Mouse (Mus musculus) kidney, embryonic 16.5 days (tissue): ENCODE data around the gene Icam5. TPM values are rescaled to one million over a fixed set of nuclear protein-coding genes. Genes with fewer than 3 reads are reported as not detected.
"Not testable (repeated sequence)": the region's sequence is repeated elsewhere in the genome, so short reads cannot be mapped to it uniquely, and the experiment has no call there.

Experiments used
- ATAC-seq: fragments of 200-750 bp; cut with Nextera tagmentation; 2 replicates; pipeline ENCODE4 v1.8.0; 2017; ENCODE audit warnings: moderate TSS enrichment; ENCODE audit not compliant: low FRiP score, low TSS enrichment
- H3K27ac ChIP-seq: fragments of 300-500 bp; sonication (generic); 2 replicates; pipeline ENCODE4 v1.5.1; 2014; ENCODE audit warnings: low read length
- H3K27me3 ChIP-seq: fragments of 300-500 bp; sonication (generic); 2 replicates; pipeline ENCODE4 v1.6.1; 2014; ENCODE audit warnings: low read length, control low read depth, mixed read lengths; ENCODE audit not compliant: insufficient read depth
- H3K36me3 ChIP-seq: fragments of 300-500 bp; sonication (generic); 2 replicates; pipeline ENCODE4 v1.6.1; 2014; ENCODE audit warnings: low read length, control low read depth, mixed read lengths; ENCODE audit not compliant: insufficient read depth
- H3K4me1 ChIP-seq: fragments of 300-500 bp; sonication (generic); 2 replicates; pipeline ENCODE4 v1.6.1; 2014; ENCODE audit warnings: low read length, control low read depth, mixed read lengths; ENCODE audit not compliant: insufficient read depth
- H3K4me2 ChIP-seq: fragments of 300-500 bp; sonication (generic); replicated peaks from 2 replicates; pipeline ENCODE4 v1.6.1; 2014; ENCODE audit warnings: low read depth, low read length
- H3K4me3 ChIP-seq: fragments of 300-500 bp; sonication (generic); 2 replicates; pipeline ENCODE4 v1.5.1; 2014; ENCODE audit warnings: mild to moderate bottlenecking, low read length
- H3K9ac ChIP-seq: fragments of 300-500 bp; sonication (generic); replicated peaks from 2 replicates; pipeline ENCODE4 v1.6.1; 2014; ENCODE audit warnings: low read length
- H3K9me3 ChIP-seq: fragments of 300-500 bp; sonication (generic); 2 replicates; pipeline ENCODE4 v1.6.1; 2016; ENCODE audit warnings: low read length, control low read depth
- WGBS: fragments of 180-500 bp; shearing (Covaris S2); extraction: QIAGEN DNeasy Blood & Tissue Kit; methylation state at CpG from one replicate; pipeline ENCODE4 v1.1.7; 2014; 5-methylcytosine and 5-hydroxymethylcytosine counted together
- polyA plus RNA-seq: library from polyadenylated mRNA; unstranded; fragments of >200 nt; fragmentation: Nextera tagmentation; extraction: Ambion mirVana; gene quantifications from 2 replicates; pipeline ENCODE4 v1.2.1, GENCODE M21; 2015

The Icam5 gene
- polyA plus RNA-seq, 1 experiment from 2014 or later, result 0.39 TPM

- H3K27ac ChIP-seq, H3K9ac ChIP-seq, H3K4me3 ChIP-seq, ATAC-seq, H3K27me3 ChIP-seq, H3K4me2 ChIP-seq, H3K9me3 ChIP-seq: not testable (repeated sequence)
- Histone ChIP-seq H3K36me3 (peaks cover 26% of the 10 kb centered on the region), H3K4me1 (peaks cover 18% of the 10 kb centered on the region; the same call in 1 of the 2 replicates)
- WGBS, result 69% methylated on average over 9 of the region's 9 CpGs
Measured at GRCm38 (mm10) chr9:21010939-21011541, 20.8 kb upstream of the Icam5 start.

- Histone ChIP-seq H3K4me2 (no peak overlapping the region), H3K9me3 (no peaks in the 10 kb centered on the region), H3K9ac (no peak overlapping the region), H3K36me3 (peaks cover 19% of the 10 kb centered on the region), H3K4me1 (peaks cover 22% of the 10 kb centered on the region; the same call in 1 of the 2 replicates), H3K27me3 (peaks cover 12% of the 10 kb centered on the region; the same call in 1 of the 2 replicates), H3K4me3 (no peak overlapping the region), H3K27ac (peak overlapping the region; percentile 75)
- WGBS, result 48% methylated on average over 5 of the region's 5 CpGs
- ATAC-seq, result no peak
Measured at GRCm38 (mm10) chr9:21011846-21012312, 20.0 kb upstream of the Icam5 start.

DNA sequence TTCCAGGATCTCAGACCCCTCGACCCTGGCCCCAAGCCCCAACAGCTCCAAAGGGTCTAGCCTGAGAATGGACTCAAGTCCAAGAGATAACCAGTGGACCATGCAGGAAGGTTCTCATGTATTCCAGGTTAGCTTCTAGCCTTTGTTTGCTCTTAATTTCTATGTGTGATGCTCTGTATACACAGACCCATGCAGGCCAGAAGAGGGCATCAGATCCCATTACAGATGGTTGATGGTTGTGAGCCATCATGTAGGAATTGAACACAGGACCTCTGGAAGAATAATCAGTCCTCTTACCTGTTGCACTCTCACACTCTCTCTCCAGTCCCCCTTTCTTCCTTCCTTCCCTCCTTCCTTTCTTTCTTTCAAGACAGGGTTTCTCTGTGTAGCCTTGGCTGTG lies 19.5 kb upstream of the Icam5 start:
- Histone ChIP-seq H3K9me3 (no peaks in the 10 kb centered on the region), H3K4me3 (no peak overlapping the region), H3K4me1 (peaks cover 22% of the 10 kb centered on the region; the same call in 1 of the 2 replicates), H3K27me3 (peaks cover 16% of the 10 kb centered on the region), H3K36me3 (peaks cover 14% of the 10 kb centered on the region), H3K4me2 (no peak overlapping the region), H3K9ac (no peak overlapping the region), H3K27ac (peak overlapping the region; percentile 75)
- ATAC-seq, result no peak
- 50% methylated on average over 1 of the region's 1 CpGs for WGBS

DNA sequence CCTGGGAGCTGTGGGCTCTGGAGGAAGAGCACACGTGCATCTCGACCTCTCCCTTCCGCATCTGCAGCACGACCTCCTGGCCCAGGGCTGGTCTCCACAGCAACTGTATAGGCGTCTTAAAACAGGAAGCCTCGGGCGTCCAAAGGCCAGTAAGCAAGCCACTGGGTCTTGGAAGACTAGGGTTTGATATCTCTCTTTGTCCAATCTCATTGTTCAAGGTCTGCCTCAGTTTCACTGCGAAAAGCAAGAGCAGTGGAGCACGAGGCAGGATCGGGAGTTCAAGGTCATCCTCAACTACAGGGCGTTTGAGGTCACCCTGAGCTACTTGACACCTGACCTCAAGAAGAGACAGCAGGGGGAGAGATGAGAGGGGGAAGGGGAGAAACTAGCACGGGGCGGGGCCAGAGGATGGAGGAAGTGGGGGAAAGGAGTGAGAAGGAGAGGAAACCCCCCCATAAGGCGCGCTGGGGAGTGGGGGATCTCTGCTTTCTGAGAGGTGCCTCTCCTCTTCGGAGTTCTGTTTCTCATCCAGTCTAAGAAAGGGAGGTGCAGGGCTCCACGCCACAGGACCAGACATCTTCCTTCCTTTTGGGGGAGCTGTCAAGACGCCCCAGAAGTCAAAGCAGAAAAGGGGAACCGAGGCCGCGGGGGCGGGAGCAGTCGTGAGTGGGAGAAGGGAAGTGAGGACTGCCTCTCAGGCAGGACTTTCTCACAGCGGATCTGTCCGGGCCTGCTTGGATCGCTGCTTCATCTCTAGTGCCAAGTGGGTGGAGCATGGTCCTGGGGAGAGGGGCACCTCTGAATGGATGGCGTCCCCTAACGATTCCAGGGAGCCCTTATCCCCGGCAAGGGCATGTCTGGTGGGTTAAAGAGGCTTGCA lies 16.9 kb upstream of the Icam5 start:
- peak; percentile 50 for ATAC-seq
- Histone ChIP-seq H3K27me3 (peaks cover 23% of the 10 kb centered on the region), H3K9me3 (no peaks in the 10 kb centered on the region), H3K4me3 (peak overlapping the region; percentile 41), H3K9ac (peak overlapping the region; percentile 22), H3K36me3 (no peaks in the 10 kb centered on the region), H3K27ac (peak overlapping the region; percentile 50), H3K4me1 (peaks cover 22% of the 10 kb centered on the region; the same call in 1 of the 2 replicates), H3K4me2 (peak overlapping the region; percentile 65)
- WGBS, result 2% methylated on average over 29 of the region's 29 CpGs

GRCm38 (mm10) chr9:21015571-21016130 lies 16.2 kb upstream of the Icam5 start, which contains the start of gene Icam1:
Gene Icam1, plus strand, starts transcription at chr9:21015985.
- ATAC-seq, result peak; percentile 80
- WGBS, result 1% methylated on average over 30 of the region's 30 CpGs
- H3K9me3 ChIP-seq, result no peaks in the 10 kb centered on the region
- H3K4me2 ChIP-seq, result peak within 1 kb of the TSS; percentile 65
- H3K4me3 ChIP-seq, result peak within 1 kb of the TSS; percentile 41
- H3K9ac ChIP-seq, result peak within 1 kb of the TSS; percentile 22
- peaks cover 22% of the 10 kb centered on the region; the same call in 1 of the 2 replicates for H3K4me1 ChIP-seq
- no peaks in the 10 kb centered on the region for H3K36me3 ChIP-seq
- H3K27ac ChIP-seq, result peak within 1 kb of the TSS; percentile 50
- H3K27me3 ChIP-seq, result peaks cover 23% of the 10 kb centered on the region

DNA sequence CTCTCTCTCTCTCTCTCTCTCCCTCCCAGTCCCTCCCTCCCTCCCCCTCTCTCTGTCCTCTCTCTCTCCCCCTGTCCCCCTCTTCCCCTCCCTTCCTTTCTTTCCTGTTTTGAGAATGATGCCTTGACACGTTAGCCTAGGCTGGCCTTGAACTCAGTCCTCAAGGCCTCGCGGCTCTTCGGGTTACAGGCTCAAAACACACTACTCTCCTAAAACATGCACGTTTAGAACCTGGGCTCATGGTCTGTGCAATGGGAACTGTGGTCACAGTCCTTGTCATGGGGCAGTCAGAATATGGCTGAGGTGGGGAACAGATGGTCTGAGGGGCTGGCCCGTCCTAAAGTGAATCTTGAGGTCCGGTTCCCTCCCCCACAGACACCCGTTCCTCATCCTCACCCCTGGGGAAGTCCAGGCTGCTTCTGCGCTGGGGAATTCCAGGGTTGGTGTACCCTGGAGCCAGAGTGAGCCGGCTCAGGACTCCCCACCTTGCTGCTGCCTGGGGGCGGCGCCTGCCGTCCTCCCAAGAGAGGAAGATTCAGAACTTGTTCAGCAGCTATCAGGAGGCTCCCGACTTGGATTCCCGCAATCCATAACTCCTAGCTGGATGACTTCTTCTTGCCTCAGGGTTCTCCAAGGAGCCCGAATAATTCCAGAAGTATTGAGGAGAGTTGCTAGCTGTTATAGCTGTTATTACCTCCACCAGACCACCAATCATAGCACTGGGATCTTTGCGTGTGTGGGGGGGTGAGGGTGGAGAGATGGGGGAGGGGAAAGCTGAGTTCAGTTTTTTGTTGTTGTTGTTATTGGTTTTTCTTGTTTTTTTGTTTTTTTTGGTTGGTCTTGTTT lies 15.3 kb upstream of the Icam5 start:
- Histone ChIP-seq H3K4me3 (peak overlapping the region; percentile 41), H3K27ac (no peak overlapping the region), H3K27me3 (peaks cover 23% of the 10 kb centered on the region), H3K4me2 (peak overlapping the region; percentile 65), H3K9ac (peak overlapping the region; percentile 22; the same call in 1 of the 2 replicates), H3K9me3 (no peaks in the 10 kb centered on the region), H3K36me3 (no peaks in the 10 kb centered on the region), H3K4me1 (peaks cover 22% of the 10 kb centered on the region; the same call in 1 of the 2 replicates)
- 5% methylated on average over 17 of the region's 17 CpGs for WGBS
- ATAC-seq, result no peak

DNA sequence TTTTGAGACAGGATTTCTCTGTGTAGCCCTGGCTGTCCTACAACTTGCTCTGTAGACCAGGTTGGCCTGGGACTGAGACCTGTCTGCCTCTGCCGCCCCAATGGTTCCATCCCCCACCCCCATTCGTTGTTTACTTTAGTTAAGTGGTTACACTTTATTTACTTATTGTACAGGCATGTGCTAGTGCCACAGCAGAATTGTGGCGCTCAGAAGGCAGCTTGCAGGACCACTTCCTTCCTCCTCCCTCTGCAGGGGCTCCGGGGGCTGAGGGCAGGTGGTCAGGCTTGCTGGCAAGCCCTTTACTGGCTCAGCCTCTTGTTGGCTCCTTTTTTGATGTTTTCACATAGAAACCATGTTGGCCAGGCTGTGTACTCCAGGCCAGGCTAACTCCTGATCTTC lies 14.7 kb upstream of the Icam5 start:
- Histone ChIP-seq H3K27ac (no peak overlapping the region), H3K4me3 (peak overlapping the region; percentile 41), H3K9ac (no peak overlapping the region), H3K9me3 (no peaks in the 10 kb centered on the region), H3K36me3 (no peaks in the 10 kb centered on the region), H3K27me3 (peaks cover 23% of the 10 kb centered on the region), H3K4me2 (peak overlapping the region; percentile 65), H3K4me1 (peaks cover 20% of the 10 kb centered on the region; the same call in 1 of the 2 replicates)
- WGBS, result 36% methylated on average over 4 of the region's 4 CpGs
- ATAC-seq, result no peak

DNA sequence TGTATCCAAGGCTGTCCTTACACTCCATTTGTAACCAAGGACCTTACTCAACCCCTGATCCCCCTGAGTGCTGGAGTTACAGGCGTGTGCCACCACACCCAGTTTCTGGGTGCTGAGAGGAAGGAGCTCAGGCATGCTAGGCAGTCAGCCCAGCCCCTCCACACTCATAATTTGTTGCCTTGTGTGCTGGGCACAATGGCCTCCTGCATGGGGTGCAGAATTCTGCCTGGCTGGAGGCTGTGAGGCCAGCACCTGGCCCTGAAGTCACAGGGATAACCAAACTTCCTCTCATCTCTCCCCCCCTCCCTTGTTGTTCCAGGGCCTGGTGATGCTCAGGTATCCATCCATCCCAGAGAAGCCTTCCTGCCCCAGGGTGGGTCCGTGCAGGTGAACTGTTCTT lies 13.3 kb upstream of the Icam5 start:
- 73% methylated on average over 2 of the region's 2 CpGs for WGBS
- Histone ChIP-seq H3K9ac (no peak overlapping the region), H3K4me3 (no peak overlapping the region), H3K4me1 (peaks cover 18% of the 10 kb centered on the region; the same call in 1 of the 2 replicates), H3K36me3 (no peaks in the 10 kb centered on the region), H3K27me3 (peaks cover 23% of the 10 kb centered on the region), H3K27ac (no peak overlapping the region), H3K9me3 (no peaks in the 10 kb centered on the region), H3K4me2 (no peak overlapping the region)
- no peak for ATAC-seq

GRCm38 (mm10) chr9:21021363-21021762 lies 10.5 kb upstream of the Icam5 start:
- H3K27me3 ChIP-seq, result peaks cover 16% of the 10 kb centered on the region
- ATAC-seq, result no peak
- 80% methylated on average over 3 of the region's 3 CpGs for WGBS
- H3K4me1 ChIP-seq, result 0 out of 2 replicates have a peak, but pooled peaks cover 4% of the 10 kb centered on the region
- no peak overlapping the region for H3K27ac ChIP-seq
- H3K9ac ChIP-seq, result no peak overlapping the region
- no peak overlapping the region for H3K4me2 ChIP-seq
- no peak overlapping the region for H3K4me3 ChIP-seq
- H3K9me3 ChIP-seq, result no peaks in the 10 kb centered on the region
- H3K36me3 ChIP-seq, result no peaks in the 10 kb centered on the region
